Mouse (Mus musculus): ENCODE measurements at regions not wholly inside any gene's neighbourhood (a gene's known extent, or its start where the extent isn't known, plus 50 kb on each side); places are given as distances from the start of the nearest gene placed in this dataset.

- H3K36me3 ChIP-seq = no peaks in the 10 kb centered on the region
- no peak overlapping the region for H3K4me3 ChIP-seq
- peak; percentile 83 for ATAC-seq (replicated peaks)
- H3K27me3 ChIP-seq = no peaks in the 10 kb centered on the region
- no peak overlapping the region for H3K4me2 ChIP-seq (replicated peaks)
- H3K9ac ChIP-seq (replicated peaks) = no peak overlapping the region
- peaks cover 9% of the 10 kb centered on the region for H3K4me1 ChIP-seq
- 0 out of 2 replicates have a peak overlapping the region, but pooled peaks have one; percentile 2 for H3K27ac ChIP-seq (replicated peaks)
- H3K9me3 ChIP-seq = no peaks in the 10 kb centered on the region
- WGBS = 15% methylated on average over 11 of the region's 11 CpGs
These were observed 115.7 kb downstream of the H2al2a start for GRCm38 (mm10) chr2:17880800-17881717.

- Histone ChIP-seq H3K27ac (replicated peaks) (no peak overlapping the region), H3K4me3 (no peak overlapping the region), H3K9ac (replicated peaks) (no peak overlapping the region), H3K4me1 (peaks cover 9% of the 10 kb centered on the region), H3K9me3 (no peaks in the 10 kb centered on the region), H3K27me3 (no peaks in the 10 kb centered on the region), H3K36me3 (no peaks in the 10 kb centered on the region), H3K4me2 (replicated peaks) (no peak overlapping the region)
- WGBS = 78% methylated on average over 1 of the region's 1 CpGs
- ATAC-seq (replicated peaks) = no peak
These were observed 118.9 kb downstream of the H2al2a start for GRCm38 (mm10) chr2:17877901-17878300.

- Histone ChIP-seq H3K9ac (replicated peaks) (no peak overlapping the region), H3K4me3 (no peak overlapping the region), H3K27me3 (no peaks in the 10 kb centered on the region), H3K4me1 (peaks cover 9% of the 10 kb centered on the region), H3K4me2 (replicated peaks) (no peak overlapping the region), H3K27ac (replicated peaks) (no peak overlapping the region), H3K36me3 (no peaks in the 10 kb centered on the region), H3K9me3 (no peaks in the 10 kb centered on the region)
- no peak for ATAC-seq (replicated peaks)
- 89% methylated on average over 3 of the region's 3 CpGs for WGBS
These were observed 119.8 kb downstream of the H2al2a start for GRCm38 (mm10) chr2:17876942-17877341.

GRCm38 (mm10) chr2:17876155-17876554, 120.6 kb downstream of the H2al2a start:
- H3K9me3 ChIP-seq = no peaks in the 10 kb centered on the region
- H3K27me3 ChIP-seq = no peaks in the 10 kb centered on the region
- H3K9ac ChIP-seq (replicated peaks) = no peak overlapping the region
- no peak overlapping the region for H3K27ac ChIP-seq (replicated peaks)
- 90% methylated on average over 9 of the region's 9 CpGs for WGBS
- H3K4me2 ChIP-seq (replicated peaks) = no peak overlapping the region
- ATAC-seq (replicated peaks) = no peak
- H3K4me3 ChIP-seq = no peak overlapping the region
- H3K36me3 ChIP-seq = no peaks in the 10 kb centered on the region
- H3K4me1 ChIP-seq = peaks cover 5% of the 10 kb centered on the region

GRCm38 (mm10) chr2:17870562-17870961, 126.2 kb downstream of the H2al2a start:
- Histone ChIP-seq H3K27me3 (no peaks in the 10 kb centered on the region), H3K9ac (replicated peaks) (no peak overlapping the region), H3K4me2 (replicated peaks) (no peak overlapping the region), H3K4me1 (no peaks in the 10 kb centered on the region), H3K36me3 (no peaks in the 10 kb centered on the region), H3K27ac (replicated peaks) (no peak overlapping the region), H3K4me3 (no peak overlapping the region), H3K9me3 (no peaks in the 10 kb centered on the region)
- no peak for ATAC-seq (replicated peaks)
- 39% methylated on average over 2 of the region's 2 CpGs for WGBS

GRCm38 (mm10) chr2:17868145-17868544, 128.6 kb downstream of the H2al2a start:
- 13% methylated on average over 9 of the region's 9 CpGs for WGBS
- Histone ChIP-seq H3K9me3 (no peaks in the 10 kb centered on the region), H3K27ac (replicated peaks) (no peak overlapping the region), H3K4me3 (no peak overlapping the region), H3K27me3 (no peaks in the 10 kb centered on the region), H3K36me3 (no peaks in the 10 kb centered on the region), H3K4me2 (replicated peaks) (no peak overlapping the region), H3K4me1 (no peaks in the 10 kb centered on the region), H3K9ac (replicated peaks) (no peak overlapping the region)
- ATAC-seq (replicated peaks) = no peak

GRCm38 (mm10) chr2:17867341-17867740, 129.4 kb downstream of the H2al2a start:
- Histone ChIP-seq H3K4me3 (no peak overlapping the region), H3K27ac (replicated peaks) (no peak overlapping the region), H3K4me1 (no peaks in the 10 kb centered on the region), H3K9ac (replicated peaks) (no peak overlapping the region), H3K9me3 (no peaks in the 10 kb centered on the region), H3K27me3 (no peaks in the 10 kb centered on the region), H3K36me3 (no peaks in the 10 kb centered on the region), H3K4me2 (replicated peaks) (no peak overlapping the region)
- ATAC-seq (replicated peaks) = no peak
- WGBS = 69% methylated on average over 3 of the region's 3 CpGs

GRCm38 (mm10) chr2:17861765-17862495, 130.7 kb upstream of the Nebl start:
- Histone ChIP-seq H3K27ac (replicated peaks) (no peak overlapping the region), H3K9me3 (no peaks in the 10 kb centered on the region), H3K36me3 (no peaks in the 10 kb centered on the region), H3K4me3 (peak overlapping the region; percentile 21), H3K4me2 (replicated peaks) (peak overlapping the region; percentile 37), H3K4me1 (peaks cover 17% of the 10 kb centered on the region), H3K9ac (replicated peaks) (no peak overlapping the region; the same call in 1 of the 2 replicates), H3K27me3 (no peaks in the 10 kb centered on the region)
- 13% methylated on average over 10 of the region's 10 CpGs for WGBS
- ATAC-seq (replicated peaks) = peak; percentile 55; the same call in 1 of the 2 replicates

- no peak overlapping the region for H3K4me3 ChIP-seq
- ATAC-seq (replicated peaks) = no peak
- peak overlapping the region; percentile 37 for H3K4me2 ChIP-seq (replicated peaks)
- no peaks in the 10 kb centered on the region for H3K36me3 ChIP-seq
- H3K4me1 ChIP-seq = peaks cover 17% of the 10 kb centered on the region
- no peaks in the 10 kb centered on the region for H3K27me3 ChIP-seq
- no peak overlapping the region for H3K27ac ChIP-seq (replicated peaks)
- H3K9me3 ChIP-seq = no peaks in the 10 kb centered on the region
- no peak overlapping the region for H3K9ac ChIP-seq (replicated peaks)
- 23% methylated on average over 4 of the region's 4 CpGs for WGBS
These were observed 129.8 kb upstream of the Nebl start for GRCm38 (mm10) chr2:17860922-17861559.

GRCm38 (mm10) chr2:17859234-17859633, 128.0 kb upstream of the Nebl start:
- Histone ChIP-seq H3K27ac (replicated peaks) (no peak overlapping the region), H3K27me3 (no peaks in the 10 kb centered on the region), H3K4me1 (peaks cover 17% of the 10 kb centered on the region), H3K9me3 (no peaks in the 10 kb centered on the region), H3K4me3 (no peak overlapping the region), H3K9ac (replicated peaks) (no peak overlapping the region), H3K4me2 (replicated peaks) (no peak overlapping the region), H3K36me3 (no peaks in the 10 kb centered on the region)
- ATAC-seq (replicated peaks) = no peak
- 89% methylated on average over 8 of the region's 8 CpGs for WGBS

GRCm38 (mm10) chr2:17858326-17858725, 127.1 kb upstream of the Nebl start:
- Histone ChIP-seq H3K9ac (replicated peaks) (no peak overlapping the region), H3K4me2 (replicated peaks) (no peak overlapping the region), H3K4me1 (peaks cover 26% of the 10 kb centered on the region), H3K9me3 (no peaks in the 10 kb centered on the region), H3K4me3 (no peak overlapping the region), H3K36me3 (no peaks in the 10 kb centered on the region), H3K27me3 (no peaks in the 10 kb centered on the region), H3K27ac (replicated peaks) (no peak overlapping the region)
- ATAC-seq (replicated peaks) = no peak
- 45% methylated on average over 8 of the region's 8 CpGs for WGBS

Data from forebrain, embryonic 15.5 days (tissue).